Mouse (Mus musculus): Measurements from ENCODE around the gene Zfp966. TPM values are rescaled to one million over a fixed set of nuclear protein-coding genes. Genes with fewer than 3 reads are reported as not detected.

The Zfp966 gene
- polyA plus RNA-seq (2012; rRNA removed): not detected in 2 replicates

GRCm38 (mm10) chr2:175931000-175931399 lies at the start of gene Zfp966:
Gene Zfp966 (minus strand): TSS chr2:175931100.

GRCm38 (mm10) chr2:175965031-175965430 lies 34.1 kb upstream of the Zfp966 start, which contains the start of gene Gm2026:
Gene Gm2026 (plus strand): TSS chr2:175965331.

GRCm38 (mm10) chr2:175869024-175869423 lies 61.9 kb downstream of the Zfp966 start, which contains the start of gene Gm6710:
Gene Gm6710 (plus strand): TSS chr2:175869219.

Other genes starting within 250 kb of the Zfp966 start
- gene Zfp969, start 227.5 kb downstream of the Zfp966 start, polyA plus RNA-seq (2012; rRNA removed): not detected in 2 replicates
- not detected in 2 replicates for gene Gm2007, start 189.6 kb downstream of the Zfp966 start, polyA plus RNA-seq (2012; rRNA removed)
- not detected in 2 replicates for gene Gm14288, start 130.0 kb downstream of the Zfp966 start, polyA plus RNA-seq (2012; rRNA removed)
- 0.29 TPM in 1 of 2 replicates, not detected in the other for gene Gm6710, start 61.9 kb downstream of the Zfp966 start, polyA plus RNA-seq (2012; rRNA removed)
- not detected in 2 replicates for gene Gm2026, start 34.2 kb upstream of the Zfp966 start, polyA plus RNA-seq (2012; rRNA removed)
- not detected in 2 replicates for gene Gm2004, start 218.7 kb upstream of the Zfp966 start, polyA plus RNA-seq (2012; rRNA removed)